Comparison of ENCODE assay signal across 34 mouse cellular contexts in the genomic region with DNA sequence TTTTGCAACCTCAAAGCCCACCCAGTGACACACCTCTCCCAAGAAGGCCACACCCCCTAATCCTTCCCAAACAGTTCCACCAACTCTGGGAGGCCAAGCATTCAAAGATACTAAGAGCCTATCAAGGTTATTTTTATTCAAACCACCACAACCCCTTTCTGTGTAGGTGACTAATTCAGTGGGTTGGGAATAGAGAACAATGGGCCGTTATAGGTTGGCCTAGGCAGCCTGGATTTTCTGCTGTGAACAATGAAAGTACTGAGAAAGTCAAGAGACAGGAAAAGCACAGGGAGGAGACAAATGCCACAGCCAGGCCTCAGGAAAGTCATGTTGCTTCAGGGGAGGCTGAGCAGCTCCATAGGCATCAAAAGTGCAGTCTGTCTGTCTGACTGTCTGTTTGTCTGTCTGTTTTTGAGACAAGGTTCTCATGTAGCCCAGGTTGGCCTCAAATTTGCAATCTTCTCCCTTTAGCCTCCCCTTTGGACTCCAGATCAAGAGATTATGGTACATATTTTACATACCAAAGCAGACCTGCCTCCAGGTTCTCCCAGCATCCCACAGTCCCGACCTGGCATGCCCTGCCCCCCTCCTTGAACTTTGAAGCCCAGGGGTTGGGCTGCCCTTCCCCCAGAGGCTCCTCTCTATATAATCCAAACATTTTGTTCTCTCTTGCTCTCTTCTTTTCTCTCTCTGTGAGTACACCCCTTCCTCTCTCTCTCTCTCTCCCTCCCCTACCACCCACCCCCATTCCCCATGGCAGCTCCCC. TPM values are rescaled to one million over a fixed set of nuclear protein-coding genes. Genes with fewer than 3 reads are reported as not detected.
A peak's percentile ranks its signal among the peaks of the same experiment; 100 is the strongest.
DNase-seq lines count a peak whose midpoint lies in the region; ATAC-seq and TF ChIP-seq lines count a peak whose summit lies in the region.
"Had no signal": no experiment of that assay in that cellular context is flagged by ENCODE, and none has a peak within 500 bp of the region (broad histone marks: within the 10 kb centered on the region; RNA-seq: fewer than 3 reads in every experiment).

No protein-coding gene starts in this region.

- H3K27me3 ChIP-seq in embryonic facial prominence, embryonic 10.5 days (replicated peaks; ENCODE audit: low read depth, poor library complexity, severe bottlenecking): no peaks in the 10 kb centered on the region
- no peaks in the 10 kb centered on the region for H3K27me3 ChIP-seq in limb, embryonic 14.5 days (ENCODE audit: control insufficient read depth, insufficient read depth, low read length)
- H3K27me3 ChIP-seq: embryonic facial prominence, embryonic 15.5 days; forebrain, embryonic 15.5 days; heart, embryonic 15.5 days; hindbrain, embryonic 15.5 days; midbrain, embryonic 15.5 days; neural tube, embryonic 13.5 days; Patski had no signal

- no peak overlapping the region for H3K4me2 ChIP-seq in limb, embryonic 14.5 days (replicated peaks; ENCODE audit: low read depth, low read length, severe bottlenecking)
- H3K4me2 ChIP-seq: embryonic facial prominence, embryonic 15.5 days; forebrain, embryonic 15.5 days; heart, embryonic 15.5 days; hindbrain, embryonic 15.5 days; liver, embryonic 11.5 days; midbrain, embryonic 15.5 days; neural tube, embryonic 13.5 days had no signal

- no peak for ATAC-seq in limb, embryonic 14.5 days (ENCODE audit: low FRiP score, low read depth)
- ATAC-seq: activated CD4-positive, CD25-positive, alpha-beta regulatory T cell, adult 4 months; forebrain, embryonic 15.5 days; intestine, embryonic 16.5 days; liver, postnatal 0 days; lung, postnatal 0 days; midbrain, embryonic 15.5 days; Patski had no signal

- DNase-seq in 3134 (ENCODE audit: extremely low read depth, insufficient read length, low spot score): peak; percentile 57
- DNase-seq in 416B (ENCODE audit: low read depth): peak; percentile 33
- DNase-seq in embryonic facial prominence, embryonic 10.5 days (ENCODE audit: low spot score): peak; percentile 43
- no peak for DNase-seq in limb, embryonic 14.5 days (ENCODE audit: low spot score)
- no peak for DNase-seq in urinary bladder, adult 2 months (ENCODE audit: low spot score)
- no peak for DNase-seq in thymus, adult 18-20 months
- no peak for DNase-seq in heart, postnatal 4 days
- DNase-seq: adrenal gland, adult 8-10 months; cerebellum, adult 11-12 months; cerebellum, postnatal 14 days; gastrocnemius, postnatal 14 days; heart, postnatal 36 days; kidney, postnatal 25 days; layer of hippocampus, postnatal 36 days; liver, postnatal 0 days; retina, postnatal 1 day; right cerebral cortex, postnatal 4 days had no signal

- WGBS in embryonic facial prominence, embryonic 10.5 days: 46% methylated on average over 2 of the region's 2 CpGs
- WGBS in limb, embryonic 14.5 days: 36% methylated on average over 2 of the region's 2 CpGs

- H3K4me1 ChIP-seq in embryonic facial prominence, embryonic 10.5 days: peaks cover 33% of the 10 kb centered on the region
- H3K4me1 ChIP-seq in limb, embryonic 14.5 days (ENCODE audit: control insufficient read depth, insufficient read depth, low read length): peaks cover 26% of the 10 kb centered on the region
- H3K4me1 ChIP-seq: forebrain, embryonic 15.5 days; hindbrain, embryonic 15.5 days; midbrain, embryonic 15.5 days; neural tube, embryonic 13.5 days had no signal

- H3K4me3 ChIP-seq in embryonic facial prominence, embryonic 10.5 days: no peak overlapping the region
- H3K4me3 ChIP-seq in limb, embryonic 14.5 days (replicated peaks; ENCODE audit: low read length): no peak overlapping the region
- H3K4me3 ChIP-seq: embryonic facial prominence, embryonic 15.5 days; forebrain, embryonic 15.5 days; heart, embryonic 15.5 days; hindbrain, embryonic 15.5 days; layer of hippocampus, adult 2 months; midbrain, embryonic 15.5 days; myocyte; neural tube, embryonic 13.5 days had no signal

- H3K36me3 ChIP-seq in embryonic facial prominence, embryonic 10.5 days (replicated peaks): no peaks in the 10 kb centered on the region
- H3K36me3 ChIP-seq in limb, embryonic 14.5 days (ENCODE audit: control insufficient read depth, insufficient read depth, low read length): no peaks in the 10 kb centered on the region
- H3K36me3 ChIP-seq: embryonic facial prominence, embryonic 15.5 days; forebrain, embryonic 15.5 days; G1E; heart, embryonic 15.5 days; hindbrain, embryonic 15.5 days; midbrain, embryonic 15.5 days; neural tube, embryonic 13.5 days had no signal

- H3K9me3 ChIP-seq in embryonic facial prominence, embryonic 10.5 days: peaks cover 6% of the 10 kb centered on the region; the same call in 1 of the 2 replicates
- no peaks in the 10 kb centered on the region for H3K9me3 ChIP-seq in limb, embryonic 14.5 days (ENCODE audit: control insufficient read depth, low read length)
- H3K9me3 ChIP-seq: embryonic facial prominence, embryonic 15.5 days; forebrain, embryonic 15.5 days; heart, embryonic 15.5 days; hindbrain, embryonic 15.5 days; midbrain, embryonic 15.5 days; neural tube, embryonic 13.5 days had no signal

- peak overlapping the region; percentile 72 for H3K27ac ChIP-seq in embryonic facial prominence, embryonic 10.5 days (replicated peaks)
- peak overlapping the region; percentile 23; the same call in 1 of the 2 replicates for H3K27ac ChIP-seq in limb, embryonic 14.5 days (replicated peaks; ENCODE audit: low read depth, low read length)
- H3K27ac ChIP-seq: forebrain, embryonic 15.5 days; heart, embryonic 15.5 days; hindbrain, embryonic 15.5 days; macrophage; midbrain, embryonic 15.5 days; neural tube, embryonic 13.5 days had no signal

- TF ChIP-seq POLR2A in limb, embryonic 14.5 days (IDR thresholded peaks at IDR 0.05; ENCODE audit: borderline replicate concordance, extremely low read depth, insufficient read depth, insufficient read length): no peak

- no peak overlapping the region for H3K9ac ChIP-seq in limb, embryonic 14.5 days (ENCODE audit: low read depth, low read length, severe bottlenecking)
- H3K9ac ChIP-seq: embryonic facial prominence, embryonic 15.5 days; forebrain, embryonic 15.5 days; heart, embryonic 15.5 days; hindbrain, embryonic 15.5 days; liver, postnatal 0 days; midbrain, embryonic 15.5 days; neural tube, embryonic 13.5 days had no signal

RNA-seq across cellular contexts. Expression of a gene that starts 6.0 kb away (rescaled TPM):
- 0.96 and 1.0 TPM in 2 replicates for polyA plus RNA-seq in embryonic facial prominence, embryonic 10.5 days (2016; fragmentation: Nextera tagmentation; extraction: Ambion mirVana)
- polyA plus RNA-seq in limb, embryonic 14.5 days (2012; rRNA removed): 1.6 and 1.7 TPM in 2 replicates
- polyA plus RNA-seq in limb, embryonic 14.5 days (2014; fragmentation: Nextera tagmentation; extraction: Ambion mirVana): 1.5 and 2.5 TPM in 2 replicates
- 26.0 and 28.6 TPM in 2 replicates for polyA plus RNA-seq in urinary bladder, adult 2 months (2012; rRNA removed)
- under 1 TPM in 1 of 2 experiments, not detected in 1; 0.14 TPM for total RNA-seq in heart, postnatal 4 days (2021)
- total RNA-seq: layer of hippocampus, adult 2 months; layer of hippocampus, postnatal 36 days had no signal
- polyA plus RNA-seq: activated CD4-positive, CD25-positive, alpha-beta regulatory T cell, adult 4 months; forebrain, embryonic 15.5 days; liver, embryonic 11.5 days; Patski had no signal

RNA-seq across cellular contexts. Expression of a gene that starts 54.0 kb away (rescaled TPM):
- 658 and 684 TPM in 2 replicates for polyA plus RNA-seq in embryonic facial prominence, embryonic 10.5 days (2016; fragmentation: Nextera tagmentation; extraction: Ambion mirVana)
- polyA plus RNA-seq in limb, embryonic 14.5 days (2012; rRNA removed): 942 and 1,029 TPM in 2 replicates
- 1,086 and 1,234 TPM in 2 replicates for polyA plus RNA-seq in limb, embryonic 14.5 days (2014; fragmentation: Nextera tagmentation; extraction: Ambion mirVana)
- polyA plus RNA-seq in urinary bladder, adult 2 months (2012; rRNA removed): 248 and 341 TPM in 2 replicates
- total RNA-seq in heart, postnatal 4 days (2021): 100 to 1,000 TPM; 204 to 217 TPM

RNA-seq across cellular contexts. Expression of a gene that starts 59.8 kb away (rescaled TPM):
- polyA plus RNA-seq in embryonic facial prominence, embryonic 10.5 days (2016; fragmentation: Nextera tagmentation; extraction: Ambion mirVana): 0.50 and 0.78 TPM in 2 replicates
- 0.65 and 0.99 TPM in 2 replicates for polyA plus RNA-seq in limb, embryonic 14.5 days (2012; rRNA removed)
- polyA plus RNA-seq in limb, embryonic 14.5 days (2014; fragmentation: Nextera tagmentation; extraction: Ambion mirVana): 0.84 and 0.94 TPM in 2 replicates
- polyA plus RNA-seq in urinary bladder, adult 2 months (2012; rRNA removed): 1.0 and 1.3 TPM in 2 replicates
- total RNA-seq in heart, postnatal 4 days (2021): under 1 TPM; 0.56 to 0.67 TPM
- total RNA-seq: layer of hippocampus, adult 2 months; layer of hippocampus, postnatal 36 days; left cerebral cortex, postnatal 14 days had no signal
- polyA plus RNA-seq: forebrain, embryonic 15.5 days; G1E; kidney, embryonic 14.5 days; midbrain, embryonic 15.5 days; neural tube, embryonic 13.5 days had no signal

Comparison
In these comparisons a context has a peak if more than half of its experiments do, and no peak if none do; other contexts are left out.
1. DNase-seq: peak in 3134 (single experiment), 416B (single experiment) and embryonic facial prominence, embryonic 10.5 days (single experiment); none in limb, embryonic 14.5 days (single experiment), urinary bladder, adult 2 months (single experiment), thymus, adult 18-20 months (0 of 2) and heart, postnatal 4 days (single experiment).